Mouse (Mus musculus) embryonic fibroblast, embryonic 13.5 days (primary cell): Measurements from ENCODE around the gene Foxd3.

Experiments
- CTCF ChIP-seq: IDR thresholded peaks from 2 replicates; pipeline ENCODE4 v1.5.1; 2011; ENCODE audit warnings: mild to moderate bottlenecking, control low read depth, low read length, moderate library complexity, borderline replicate concordance; ENCODE audit not compliant: insufficient read depth
- POLR2A ChIP-seq: IDR thresholded peaks from 2 replicates; pipeline ENCODE4 v1.6.1; 2011; ENCODE audit warnings: low read depth, mild to moderate bottlenecking, control low read depth, low read length, moderate library complexity

DNA sequence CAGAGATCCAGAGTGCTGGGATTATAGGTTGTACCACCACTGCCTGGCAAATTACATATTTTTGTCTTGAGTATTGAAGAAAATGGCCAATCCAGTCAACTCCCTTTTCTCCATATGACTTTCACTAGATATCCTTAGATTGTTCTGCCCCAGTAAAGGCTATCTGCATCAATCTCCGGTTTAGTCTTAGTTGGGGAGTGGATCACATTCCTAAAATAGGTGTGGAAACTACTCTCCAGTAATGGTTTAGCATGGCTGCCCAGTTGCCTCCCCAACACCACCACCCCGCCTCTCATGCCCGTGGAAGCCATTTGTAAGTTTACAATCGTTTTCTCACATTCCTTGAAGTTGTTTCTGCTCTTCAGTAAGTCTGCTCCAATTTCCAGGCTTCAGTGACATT lies 19.4 kb upstream of the Foxd3 start:
- no peak for TF ChIP-seq POLR2A
- no peak for TF ChIP-seq CTCF
